Comparison of ENCODE assay signal across 7 mouse cellular contexts in genomic region chr6:50455102-50455828, GRCm38 (mm10). TPM values are rescaled to one million over a fixed set of nuclear protein-coding genes. Genes with fewer than 3 reads are reported as not detected.
DNase-seq lines count a peak whose midpoint lies in the region; ATAC-seq and TF ChIP-seq lines count a peak whose summit lies in the region.

No protein-coding gene starts in this region.

- H3K27ac ChIP-seq in cortical plate, adult 2 months (ENCODE audit: insufficient read depth, low read length) = peak overlapping the region; percentile 45; the same call in 1 of the 2 replicates
- peak overlapping the region; percentile 87 for H3K27ac ChIP-seq in intestine, postnatal 0 days (ENCODE audit: low read depth, low read length)
- H3K27ac ChIP-seq in lung, embryonic 14.5 days (ENCODE audit: low read depth) = peak overlapping the region; percentile 44; the same call in 1 of the 2 replicates

- no peaks in the 10 kb centered on the region for H3K36me3 ChIP-seq in E14TG2a.4 (ENCODE audit: insufficient read depth, low read length)
- no peaks in the 10 kb centered on the region for H3K36me3 ChIP-seq in intestine, postnatal 0 days (ENCODE audit: control insufficient read depth, insufficient read depth)
- H3K36me3 ChIP-seq in lung, embryonic 14.5 days (ENCODE audit: insufficient read depth) = no peaks in the 10 kb centered on the region

- peak; percentile 69 for DNase-seq in ZHBTc4 (ENCODE audit: low read depth, low spot score)
- DNase-seq in heart, adult 18-20 months = peak; percentile 52 to 71
- peak; percentile 66 for DNase-seq in lung, embryonic 14.5 days
- peak; percentile 8 for DNase-seq in ovary, adult 18-20 months (ENCODE audit: low spot score)

- ATAC-seq in intestine, postnatal 0 days = peak; percentile 37
- peak; percentile 73 for ATAC-seq in lung, embryonic 14.5 days (ENCODE audit: insufficient read depth)

- H3K9me3 ChIP-seq in E14TG2a.4 (ENCODE audit: low read length) = peaks cover 12% of the 10 kb centered on the region
- no peaks in the 10 kb centered on the region for H3K9me3 ChIP-seq in intestine, postnatal 0 days (ENCODE audit: control insufficient read depth)
- H3K9me3 ChIP-seq in lung, embryonic 14.5 days (ENCODE audit: low read depth, low read length) = no peaks in the 10 kb centered on the region

- TF ChIP-seq POLR2A in cortical plate, adult 2 months (IDR thresholded peaks at IDR 0.05; ENCODE audit: extremely low read depth, insufficient read depth, low read length) = no peak

- H3K27me3 ChIP-seq in E14TG2a.4 (ENCODE audit: insufficient read depth, low read length) = peaks cover 51% of the 10 kb centered on the region
- H3K27me3 ChIP-seq in intestine, postnatal 0 days (replicated peaks; ENCODE audit: control insufficient read depth, insufficient read depth, low read length) = no peaks in the 10 kb centered on the region
- peaks cover 6% of the 10 kb centered on the region; the same call in 1 of the 2 replicates for H3K27me3 ChIP-seq in lung, embryonic 14.5 days (ENCODE audit: insufficient read depth, low read length)

- peak overlapping the region; percentile 98 for H3K4me2 ChIP-seq in intestine, postnatal 0 days (replicated peaks; ENCODE audit: low read depth)
- H3K4me2 ChIP-seq in lung, embryonic 14.5 days = peak overlapping the region; percentile 96

- H3K9ac ChIP-seq in intestine, postnatal 0 days (ENCODE audit: low read depth, low read length) = peak overlapping the region; percentile 81
- H3K9ac ChIP-seq in lung, embryonic 14.5 days = peak overlapping the region; percentile 59

- WGBS in intestine, postnatal 0 days = under 1% methylated on average over 39 of the region's 39 CpGs
- WGBS in lung, embryonic 14.5 days = under 1% methylated on average over 39 of the region's 39 CpGs

- no peak for TF ChIP-seq CTCF in E14TG2a.4 (conservative IDR thresholded peaks at IDR 0.05; ENCODE audit: low read length)
- no peak for TF ChIP-seq CTCF in cortical plate, adult 2 months (IDR thresholded peaks at IDR 0.05; ENCODE audit: extremely low read depth, insufficient read depth, low read length)
- TF ChIP-seq CTCF in intestine, postnatal 0 days (IDR thresholded peaks at IDR 0.05; ENCODE audit: low read depth) = peak; percentile 33; the same call in 1 of the 2 replicates
- no peak for TF ChIP-seq CTCF in lung, embryonic 14.5 days (IDR thresholded peaks at IDR 0.05; ENCODE audit: low read depth)

- H3K4me3 ChIP-seq in E14TG2a.4 (replicated peaks; ENCODE audit: low read length) = peak overlapping the region; percentile 87
- peak overlapping the region; percentile 84 for H3K4me3 ChIP-seq in cortical plate, adult 2 months (ENCODE audit: insufficient read depth, low read length)
- peak overlapping the region; percentile 74 for H3K4me3 ChIP-seq in intestine, postnatal 0 days (ENCODE audit: low read depth, low read length)
- peak overlapping the region; percentile 64 for H3K4me3 ChIP-seq in lung, embryonic 14.5 days (ENCODE audit: low read depth, low read length)

- peaks cover 27% of the 10 kb centered on the region for H3K4me1 ChIP-seq in E14TG2a.4 (replicated peaks; ENCODE audit: low read depth, low read length)
- H3K4me1 ChIP-seq in cortical plate, adult 2 months (ENCODE audit: control insufficient read depth, insufficient read depth, low read length) = 0 out of 2 replicates have a peak, but pooled peaks cover 3% of the 10 kb centered on the region
- peaks cover 11% of the 10 kb centered on the region; the same call in 1 of the 2 replicates for H3K4me1 ChIP-seq in intestine, postnatal 0 days (replicated peaks; ENCODE audit: control insufficient read depth, insufficient read depth, low read length)
- H3K4me1 ChIP-seq in lung, embryonic 14.5 days (ENCODE audit: insufficient read depth) = no peaks in the 10 kb centered on the region; the same call in 1 of the 2 replicates

RNA-seq across cellular contexts. Expression of gene Osbpl3, which starts 0.7 kb away (rescaled TPM):
- polyA plus RNA-seq in cortical plate, adult 2 months (2012; rRNA removed) = 26.1 and 32.2 TPM in 2 replicates
- 10 to 100 TPM; 23.9 to 25.5 TPM for total RNA-seq in heart, adult 18-20 months (2021)
- 12.5 and 13.6 TPM in 2 replicates for polyA plus RNA-seq in intestine, postnatal 0 days (2015; fragmentation: Nextera tagmentation; extraction: Ambion mirVana)
- 4.1 and 5.7 TPM in 2 replicates for polyA plus RNA-seq in lung, embryonic 14.5 days (2014; fragmentation: Nextera tagmentation; extraction: Ambion mirVana)

Comparison
In these comparisons a context has a peak if more than half of its experiments do, and no peak if none do; other contexts are left out.
1. Peak in every context shown above with its lines: DNase-seq, ATAC-seq, H3K4me3 ChIP-seq and H3K27ac ChIP-seq.
2. DNase-seq: peak in every context shown above with its lines; median percentile 69 in ZHBTc4; 66 in lung, embryonic 14.5 days; 62 in heart, adult 18-20 months; 8 in ovary, adult 18-20 months.